ENCODE assay signal across 10 mouse cellular contexts in genomic region chr1:21040610-21041326, GRCm38 (mm10). TPM values are rescaled to one million over a fixed set of nuclear protein-coding genes. Genes with fewer than 3 reads are reported as not detected.
DNase-seq lines count a peak whose midpoint lies in the region; ATAC-seq and TF ChIP-seq lines count a peak whose summit lies in the region.
"Had no signal": no experiment of that assay in that cellular context is flagged by ENCODE, and none has a peak within 500 bp of the region (broad histone marks: within the 10 kb centered on the region; RNA-seq: fewer than 3 reads in every experiment).

No protein-coding gene starts in this region.

- no peak overlapping the region for H3K9ac ChIP-seq in kidney, embryonic 14.5 days (ENCODE audit: low read depth, low read length)
- H3K9ac ChIP-seq: hindbrain, embryonic 15.5 days had no signal

- no peak overlapping the region for H3K4me3 ChIP-seq in kidney, embryonic 14.5 days (ENCODE audit: low read length)
- no peak overlapping the region for H3K4me3 ChIP-seq in bone marrow, adult 2 months (replicated peaks; ENCODE audit: control insufficient read depth, low read depth, low read length)
- H3K4me3 ChIP-seq in myocyte: no peak overlapping the region
- H3K4me3 ChIP-seq: hindbrain, embryonic 15.5 days had no signal

- no peak overlapping the region for H3ac ChIP-seq in myocyte (ENCODE audit: control insufficient read depth, insufficient read length)

- no peak for TF ChIP-seq CTCF in bone marrow, adult 2 months (IDR thresholded peaks at IDR 0.05; ENCODE audit: control insufficient read depth, insufficient read depth, low read length)

- ATAC-seq in kidney, embryonic 14.5 days (ENCODE audit: low FRiP score, low TSS enrichment): peak; percentile 50

- H3K4me1 ChIP-seq in kidney, embryonic 14.5 days (ENCODE audit: control insufficient read depth, insufficient read depth, low read length): peaks cover 5% of the 10 kb centered on the region; the same call in 1 of the 2 replicates
- no peaks in the 10 kb centered on the region; the same call in 1 of the 2 replicates for H3K4me1 ChIP-seq in bone marrow, adult 2 months (ENCODE audit: control insufficient read depth, insufficient read depth, low read length)
- H3K4me1 ChIP-seq: hindbrain, embryonic 15.5 days had no signal

- no peak for TF ChIP-seq POLR2A in bone marrow, adult 2 months (IDR thresholded peaks at IDR 0.05; ENCODE audit: borderline replicate concordance, control insufficient read depth, low read depth, low read length)
- TF ChIP-seq POLR2A in myocyte (IDR thresholded peaks at IDR 0.05; ENCODE audit: insufficient read length, low read depth): no peak

- no peak for DNase-seq in kidney, postnatal 25 days
- DNase-seq in B cell, adult 2 months: peak; percentile 56 to 65
- DNase-seq in urinary bladder, postnatal 14 days (ENCODE audit: low spot score): no peak
- no peak for DNase-seq in thymus, postnatal 10 days (ENCODE audit: low spot score in 2 of 2)
- DNase-seq: adrenal gland, postnatal 10 days; cerebellum, adult 11-12 months had no signal

- no peaks in the 10 kb centered on the region for H3K9me3 ChIP-seq in kidney, embryonic 14.5 days (ENCODE audit: control insufficient read depth, low read length)
- H3K9me3 ChIP-seq: hindbrain, embryonic 15.5 days had no signal

- H3K79me2 ChIP-seq in myocyte (ENCODE audit: control insufficient read depth, insufficient read depth): peaks cover 11% of the 10 kb centered on the region

- H3K4me2 ChIP-seq in kidney, embryonic 14.5 days (replicated peaks; ENCODE audit: low read depth, low read length): no peak overlapping the region
- peak overlapping the region; percentile 75 for H3K4me2 ChIP-seq in myocyte (ENCODE audit: low read depth)
- H3K4me2 ChIP-seq: hindbrain, embryonic 15.5 days had no signal

- H3K27ac ChIP-seq in kidney, embryonic 14.5 days (ENCODE audit: low read depth, low read length): no peak overlapping the region
- peak overlapping the region; percentile 77 for H3K27ac ChIP-seq in bone marrow, adult 2 months (ENCODE audit: control insufficient read depth, insufficient read depth, low read depth, low read length, poor library complexity)
- H3K27ac ChIP-seq: hindbrain, embryonic 15.5 days had no signal

- no peaks in the 10 kb centered on the region for H3K27me3 ChIP-seq in kidney, embryonic 14.5 days (ENCODE audit: control insufficient read depth, insufficient read depth, low read length)
- H3K27me3 ChIP-seq in myocyte (ENCODE audit: control insufficient read depth, insufficient read depth, insufficient read length): no peaks in the 10 kb centered on the region
- H3K27me3 ChIP-seq: hindbrain, embryonic 15.5 days had no signal

- WGBS in kidney, embryonic 14.5 days: 39% methylated on average over 7 of the region's 7 CpGs
- 70% methylated on average over 7 of the region's 7 CpGs for WGBS in bone marrow, adult 2 months

- H3K36me3 ChIP-seq in kidney, embryonic 14.5 days (ENCODE audit: control insufficient read depth, insufficient read depth, low read length): no peaks in the 10 kb centered on the region
- no peaks in the 10 kb centered on the region for H3K36me3 ChIP-seq in myocyte (ENCODE audit: control insufficient read depth, insufficient read depth)
- H3K36me3 ChIP-seq: hindbrain, embryonic 15.5 days had no signal

TF ChIP-seq in myocyte, 11 proteins besides CTCF, POLR2A, EP300 and RAD21:
- peak; percentile 28 for TF ChIP-seq TCF12 (IDR thresholded peaks at IDR 0.05; ENCODE audit: insufficient read depth, poor library complexity, severe bottlenecking)
- peak; percentile 2 for TF ChIP-seq MAX (IDR thresholded peaks at IDR 0.05; ENCODE audit: low read depth)
- TF ChIP-seq TCF3 (IDR thresholded peaks at IDR 0.05; ENCODE audit: insufficient read length, low read depth): no peak
- no peak for TF ChIP-seq POLR2AphosphoS2 (IDR thresholded peaks at IDR 0.05; ENCODE audit: insufficient read length, low read depth)
- no peak for TF ChIP-seq USF1 (IDR thresholded peaks at IDR 0.05; ENCODE audit: low read depth)
- peak in 2 of 3 experiments; percentile 42 to 77 for TF ChIP-seq MYOG (IDR thresholded peaks at IDR 0.05; ENCODE audit: control insufficient read depth in 1 of 3, insufficient read depth in 1 of 3, insufficient read length in 2 of 3, low read depth in 2 of 3)
- TF ChIP-seq E2F4 (IDR thresholded peaks at IDR 0.05; ENCODE audit: insufficient read depth): no peak
- no peak for TF ChIP-seq SRF (IDR thresholded peaks at IDR 0.05; ENCODE audit: control insufficient read depth, insufficient read length, low read depth)
- no peak for TF ChIP-seq REST (IDR thresholded peaks at IDR 0.05; ENCODE audit: insufficient read depth, insufficient read length)
- peak in 2 of 3 experiments; percentile 73 to 82 for TF ChIP-seq MYOD1 (IDR thresholded peaks at IDR 0.05; ENCODE audit: control insufficient read depth in 1 of 3, insufficient read length in 2 of 3, low read depth in 2 of 3)
- no peak for TF ChIP-seq CEBPB (IDR thresholded peaks at IDR 0.05; ENCODE audit: insufficient read depth, poor library complexity, severe bottlenecking)

RNA-seq across cellular contexts. Expression of gene Tram2, which starts 38.3 kb away (rescaled TPM):
- 9.8 and 12.4 TPM in 2 replicates for polyA plus RNA-seq in kidney, embryonic 14.5 days (2014; fragmentation: Nextera tagmentation; extraction: Ambion mirVana)
- 3.1 and 6.7 TPM in 2 replicates for polyA plus RNA-seq in bone marrow, adult 2 months (2011; ENCODE audit: insufficient read depth, insufficient read length, low replicate concordance, missing spikeins)
- 4.2 TPM for polyA plus RNA-seq in myocyte (2012; fragmentation: generic; extraction: Trizol)

Comparison
In these comparisons a context has a peak if more than half of its experiments do, and no peak if none do; other contexts are left out.
1. DNase-seq: peak in B cell, adult 2 months (2 of 2); none in kidney, postnatal 25 days (0 of 2), urinary bladder, postnatal 14 days (single experiment) and thymus, postnatal 10 days (0 of 2).